Mouse (Mus musculus) monocyte, adult 2 months (primary cell): ENCODE measurements around the gene Gm10663.

Experiments
- DNase-seq, 2 experiments: peaks; one replicate each; pipeline ENCODE4 v3.0.0; 2022; ENCODE audit warnings: low spot score in 2 of 2, low read depth in 1 of 2

Gene Gm10663

DNA sequence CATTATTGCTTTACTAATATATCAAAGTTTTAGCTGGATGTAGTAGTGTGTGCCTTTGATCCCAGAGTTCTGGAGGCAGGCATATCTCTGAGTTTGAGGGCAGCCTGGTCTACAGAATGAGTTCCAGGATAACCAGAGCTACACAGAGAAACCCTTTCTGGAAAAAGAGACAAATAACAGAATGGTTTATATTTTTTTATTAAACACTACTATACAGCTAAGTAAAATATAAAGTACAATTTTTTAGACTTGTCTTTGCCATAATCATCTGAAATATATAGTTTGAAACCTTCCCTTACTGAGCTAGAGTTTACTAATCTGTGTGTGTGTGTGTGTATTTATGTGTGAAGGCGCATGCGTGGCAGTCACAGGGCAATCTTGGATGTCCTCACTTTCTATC is at the start of gene Gm10663:
Gm10663 (plus strand) TSS at position 301 of the 400 bp plus-strand sequence.
- DNase-seq: no peak

DNA sequence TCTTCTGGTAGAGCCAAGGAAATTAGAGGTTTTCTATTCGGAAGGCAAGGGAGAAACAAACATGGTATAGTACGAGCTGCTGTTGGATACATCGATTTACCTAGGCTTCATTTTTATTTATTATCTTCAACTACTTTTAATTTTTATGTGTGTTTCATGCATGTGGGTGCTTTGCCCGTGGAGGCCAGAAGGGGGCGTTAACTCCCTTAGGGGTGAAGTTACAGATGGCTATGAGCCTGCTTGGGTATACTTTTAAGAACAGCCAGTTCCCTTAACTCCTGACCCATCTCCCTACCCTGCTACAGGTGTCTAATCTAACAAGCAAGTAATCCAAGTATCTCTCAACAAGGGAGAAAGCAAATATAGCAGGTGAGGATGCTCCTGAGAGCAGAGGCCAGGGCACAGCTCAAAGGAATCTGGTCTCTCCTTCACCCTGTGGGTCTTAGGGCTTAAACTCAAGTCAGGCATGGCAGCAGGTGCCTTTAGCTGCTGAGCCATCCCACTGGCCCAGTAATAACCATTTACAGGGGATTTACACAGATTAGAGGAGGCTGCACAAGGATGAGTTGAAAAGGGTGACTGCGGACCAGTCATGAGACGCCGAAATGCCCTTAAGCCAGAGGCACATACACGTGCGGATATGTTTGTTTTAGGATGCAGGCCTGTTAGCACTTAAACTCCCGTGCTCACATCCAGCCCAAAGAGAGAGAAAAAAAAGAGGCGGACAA is 45.7 kb upstream of the Gm10663 start:
- DNase-seq: no peak

DNA sequence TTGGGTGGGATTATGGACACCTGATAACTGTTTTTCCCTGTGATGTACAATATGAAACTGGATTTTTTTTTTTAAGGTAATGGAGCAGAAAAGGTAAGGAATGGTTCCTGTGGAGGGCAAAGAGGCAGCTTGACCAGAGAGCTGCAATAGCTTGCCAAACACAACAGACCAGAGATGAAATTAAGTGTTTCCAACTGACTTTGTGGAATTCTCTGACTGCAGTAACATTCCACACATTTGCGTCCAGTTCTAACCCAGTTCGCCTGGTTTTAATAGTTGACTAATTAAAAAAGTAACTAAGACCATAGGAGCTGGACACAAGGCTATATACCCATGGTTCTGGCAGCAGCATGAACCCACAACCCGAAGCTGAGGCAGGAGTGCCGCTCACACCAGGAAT is 45.1 kb upstream of the Gm10663 start:
- no peak for DNase-seq

DNA sequence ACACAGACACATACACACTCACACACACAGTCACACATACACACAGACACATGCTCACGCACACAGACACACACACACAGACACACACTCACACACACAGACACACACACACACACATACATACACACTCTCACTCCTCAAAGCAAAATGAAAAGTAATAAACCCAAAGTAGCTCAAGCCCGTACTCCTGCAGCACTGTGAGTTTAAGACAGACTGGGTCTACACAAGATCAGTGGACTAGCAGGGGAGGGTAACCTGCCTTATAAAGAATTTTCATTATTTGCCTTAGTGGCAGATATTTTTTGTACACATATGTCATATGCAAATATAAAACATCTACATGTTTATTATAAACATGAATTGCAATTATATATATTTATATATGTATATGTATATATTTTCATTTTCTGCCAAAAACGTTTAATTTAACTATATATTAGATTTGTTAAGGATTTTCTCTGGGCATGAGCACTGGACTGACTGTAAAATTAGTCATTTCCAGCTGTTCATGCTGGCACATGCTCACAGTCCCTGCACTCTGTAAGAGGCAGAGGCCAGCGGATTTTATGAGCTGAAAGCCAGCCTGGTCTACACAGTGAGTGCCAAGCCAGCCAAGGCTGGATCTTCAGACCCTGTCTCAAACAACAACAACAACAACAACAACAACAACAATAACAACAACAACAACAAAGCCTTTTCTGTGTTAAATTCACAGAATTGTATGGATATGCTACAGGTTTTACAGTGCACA is 43.9 kb upstream of the Gm10663 start:
- DNase-seq: no peak

DNA sequence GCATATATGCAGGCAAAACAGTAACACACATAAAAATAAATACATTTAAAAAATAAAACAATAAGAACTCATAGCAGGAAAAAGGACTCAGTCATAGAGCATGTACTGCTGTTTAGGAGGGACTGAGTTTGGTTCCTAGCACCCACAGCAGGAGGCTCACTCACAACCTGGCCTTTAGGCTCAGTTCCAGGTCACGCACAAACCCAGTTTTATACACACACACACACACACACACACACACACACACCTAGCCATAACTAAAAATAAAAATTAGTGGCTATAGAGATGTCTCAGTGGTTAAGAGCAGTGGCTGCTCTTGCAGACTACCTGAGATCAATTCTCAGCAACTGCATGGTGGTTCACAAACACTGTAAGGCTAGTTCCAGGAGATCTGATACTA is 42.7 kb upstream of the Gm10663 start:
- DNase-seq: no peak

DNA sequence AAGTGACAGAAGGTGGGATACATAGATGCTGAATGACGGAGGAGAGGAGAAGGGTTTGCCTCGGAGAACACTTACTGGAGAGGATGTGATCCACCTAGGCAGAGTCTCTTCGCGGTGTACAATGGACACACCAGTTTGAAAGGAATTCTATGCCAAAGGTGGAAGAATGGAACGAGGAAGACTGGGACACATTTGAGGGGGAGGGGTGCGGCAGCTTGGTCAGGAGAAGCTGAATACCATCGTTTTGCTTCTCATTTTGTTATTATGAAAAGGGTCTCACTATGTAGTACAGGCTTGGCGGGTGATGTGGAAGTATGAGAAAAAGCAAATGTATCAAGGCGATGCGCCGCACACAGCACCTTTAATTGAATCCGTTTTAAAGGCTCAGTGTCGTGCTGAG is 41.8 kb upstream of the Gm10663 start:
- no peak for DNase-seq

DNA sequence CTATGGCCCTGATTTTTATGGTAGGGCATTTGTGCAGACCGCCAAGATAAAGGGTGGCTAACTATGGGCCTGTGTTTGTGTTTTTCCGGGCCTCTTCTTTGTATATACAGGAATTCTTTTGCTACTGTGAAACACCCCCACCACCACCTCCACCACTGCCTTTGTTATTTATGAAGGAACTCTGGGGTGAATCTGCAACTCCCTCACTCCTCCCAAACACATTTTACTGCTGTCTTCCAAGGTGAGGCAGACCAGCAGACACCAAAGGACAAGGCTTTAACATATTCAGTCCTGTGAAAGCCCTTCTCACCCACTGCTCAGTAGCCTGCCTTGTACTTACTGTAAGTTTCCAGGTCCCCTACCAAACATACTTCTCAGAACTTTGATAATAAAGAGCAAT is 40.7 kb upstream of the Gm10663 start:
- DNase-seq: no peak

DNA sequence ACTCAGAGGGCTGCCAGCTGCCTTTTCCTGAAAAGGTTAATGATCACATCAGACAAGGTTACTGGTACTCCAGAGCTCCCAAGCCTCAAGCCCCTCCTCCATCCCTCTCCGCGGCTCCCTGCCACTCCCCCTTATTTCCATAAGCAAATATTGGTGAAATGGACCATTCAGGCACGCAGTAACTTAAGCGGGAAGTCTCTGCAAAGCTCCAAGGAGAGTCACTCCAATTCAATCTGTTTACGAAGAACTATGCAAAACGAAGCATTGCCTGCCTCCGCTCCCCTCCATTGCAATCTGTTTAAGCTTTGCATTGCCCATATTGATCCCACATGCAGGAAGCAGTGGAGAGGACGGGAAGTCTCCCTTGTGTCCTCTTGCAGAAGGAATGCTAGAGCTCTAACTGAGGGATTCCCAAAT is 37.7 kb upstream of the Gm10663 start, which contains the start of gene Apela:
Apela (minus strand) TSS at position 220 of the 417 bp plus-strand sequence.
- DNase-seq: no peak

DNA sequence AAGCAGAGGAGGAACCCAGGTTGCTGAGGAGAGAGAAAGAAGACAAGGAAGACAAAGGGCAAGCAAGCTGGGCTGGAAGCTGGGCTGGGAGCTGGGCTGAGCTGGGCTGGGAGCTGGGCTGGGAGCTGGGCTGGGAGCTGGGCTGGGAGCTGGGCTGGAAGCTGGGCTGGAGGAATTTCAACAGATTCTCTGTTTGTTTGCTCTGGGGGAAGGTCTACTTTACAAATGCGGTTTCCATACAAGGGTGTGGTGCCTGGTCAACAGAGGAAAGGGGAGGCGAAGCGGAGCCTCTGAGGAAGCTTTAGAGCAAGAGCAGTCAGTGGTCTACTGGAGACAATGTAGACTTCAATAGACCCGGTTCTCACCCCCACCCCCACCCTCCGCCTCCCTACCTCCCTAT is 28.3 kb upstream of the Gm10663 start:
- no peak for DNase-seq

DNA sequence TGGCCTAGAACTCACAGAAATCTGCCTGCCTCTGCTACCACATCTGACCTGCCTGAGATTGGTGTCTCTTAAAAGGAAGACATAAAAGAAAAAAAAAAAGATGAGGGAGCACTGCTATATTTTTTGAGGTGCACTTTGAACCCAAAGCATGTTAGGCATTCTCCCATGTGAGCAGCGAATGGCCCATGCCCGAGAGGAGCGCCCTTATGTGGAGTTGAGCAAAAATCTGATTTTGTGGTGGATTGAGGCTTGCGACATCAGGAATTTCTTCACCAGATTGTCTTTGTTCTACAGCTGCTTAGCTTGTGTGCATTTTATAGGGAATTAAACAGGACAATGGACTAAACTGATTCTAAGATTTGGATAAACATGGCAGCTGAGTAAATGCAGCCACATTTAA is 27.6 kb upstream of the Gm10663 start:
- DNase-seq: no peak

DNA sequence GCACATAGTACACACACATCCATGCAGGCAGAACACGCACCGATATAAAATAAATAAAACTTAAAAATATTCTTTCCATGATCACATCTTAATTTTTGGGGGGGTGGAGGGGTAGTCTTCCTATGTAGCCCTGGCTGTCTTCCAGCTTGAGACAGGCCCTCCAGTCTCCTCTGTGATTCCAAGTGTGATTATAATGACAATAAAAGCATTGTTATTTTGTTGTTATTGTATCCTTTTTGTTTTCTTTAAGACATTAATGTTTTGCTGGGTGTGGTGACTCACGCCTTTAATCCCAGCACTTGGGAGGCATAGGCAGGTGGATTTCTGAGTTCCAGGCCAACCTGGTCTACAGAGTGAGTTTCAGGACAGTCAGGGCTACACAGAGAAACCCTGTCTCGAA is 27.0 kb upstream of the Gm10663 start:
- DNase-seq: no peak

DNA sequence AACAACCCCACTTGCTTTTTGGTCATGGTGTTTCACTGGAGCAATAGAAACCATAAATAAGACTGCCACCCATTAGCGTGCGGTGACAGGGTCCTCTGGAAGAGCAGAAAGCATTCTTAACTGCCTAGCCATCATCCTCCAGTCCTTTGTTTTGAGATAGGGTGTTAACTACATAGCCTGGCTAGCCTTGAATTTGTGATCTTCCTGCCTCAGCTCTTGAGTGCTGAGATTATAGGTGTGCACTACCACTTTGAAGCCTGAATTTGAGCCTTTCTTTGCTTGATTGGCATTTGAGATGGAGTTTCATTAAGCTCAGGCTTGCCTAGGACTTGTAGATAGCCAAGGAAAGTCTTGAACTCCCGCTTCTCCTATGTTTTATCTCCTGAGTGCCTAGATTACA is 21.3 kb upstream of the Gm10663 start:
- no peak for DNase-seq

DNA sequence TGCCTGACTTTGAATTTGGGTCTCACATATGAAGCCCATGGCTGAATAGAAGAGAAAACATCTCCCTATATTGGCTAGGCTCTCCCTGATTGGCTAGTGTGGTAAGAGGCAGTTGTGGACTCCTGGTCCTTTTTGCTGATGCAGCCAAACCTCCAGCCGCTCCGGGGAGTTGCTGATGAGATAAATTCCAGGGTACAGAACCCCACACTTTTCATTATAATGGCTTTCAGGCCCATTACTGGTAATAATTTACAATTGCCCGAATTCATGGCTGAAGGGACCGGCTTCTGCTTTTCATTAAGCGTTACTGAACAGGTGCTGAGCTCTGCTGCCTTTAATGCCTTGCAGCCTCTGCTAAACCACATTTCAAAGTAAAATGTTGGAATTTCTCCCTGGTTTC is 20.9 kb upstream of the Gm10663 start:
- DNase-seq: no peak

DNA sequence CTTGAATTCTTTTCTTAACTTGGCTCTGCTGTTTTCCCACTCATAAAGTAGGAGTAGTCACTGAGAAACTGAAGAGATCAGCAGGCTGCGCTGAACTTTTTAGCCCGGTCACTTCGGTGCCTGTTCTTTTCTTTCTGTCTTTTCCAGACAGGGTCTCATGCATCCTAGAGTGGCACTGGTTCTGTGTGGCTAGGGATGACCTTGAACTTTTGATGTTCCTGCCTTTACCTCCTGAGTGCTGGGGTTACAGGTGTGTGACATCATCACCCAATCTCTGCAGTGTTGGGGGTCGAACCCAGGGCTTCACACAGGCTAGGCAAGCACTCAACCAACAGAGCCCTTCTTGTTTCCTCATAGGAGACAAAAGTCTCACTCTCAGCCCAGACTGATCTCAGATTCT is 18.1 kb upstream of the Gm10663 start:
- DNase-seq: no peak

DNA sequence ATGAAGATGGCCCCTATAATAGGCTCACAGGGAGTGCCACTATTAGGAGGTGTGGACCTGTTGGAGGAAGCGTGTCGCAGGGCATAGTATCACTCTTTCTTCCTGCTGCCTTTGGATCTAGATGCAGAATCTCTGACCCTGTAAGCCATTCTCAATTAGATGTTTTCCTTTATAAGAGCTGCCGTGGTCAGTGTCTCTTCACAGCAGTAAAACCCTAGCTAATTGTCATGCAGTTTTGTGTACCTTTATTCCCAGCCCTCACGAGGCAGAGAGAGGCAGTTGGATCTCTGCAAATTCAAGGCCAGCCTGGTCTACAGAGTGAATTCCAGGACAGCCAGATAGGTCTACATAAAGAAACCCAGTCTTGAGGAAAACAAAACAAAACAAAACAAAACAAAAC is 12.6 kb upstream of the Gm10663 start:
- DNase-seq: no peak

DNA sequence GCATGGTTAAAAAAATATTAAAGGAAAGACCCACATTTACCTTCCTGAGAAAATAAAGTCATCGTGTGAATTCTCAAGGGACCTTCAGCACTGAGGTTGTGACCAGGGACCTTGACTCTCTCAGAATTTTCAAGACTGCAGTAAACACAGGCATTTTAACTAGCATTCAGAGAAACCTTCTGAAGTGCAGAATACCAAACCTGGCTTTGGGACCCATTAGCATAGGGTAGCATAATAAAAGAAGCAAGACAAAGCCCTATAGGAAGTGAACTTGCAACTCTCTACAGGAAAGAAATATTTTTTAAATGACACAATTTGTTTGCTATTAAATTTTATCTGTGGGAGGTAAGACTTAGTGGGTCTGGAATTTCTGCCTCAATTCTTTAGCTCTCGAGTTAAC is 10.8 kb upstream of the Gm10663 start:
- no peak for DNase-seq

DNA sequence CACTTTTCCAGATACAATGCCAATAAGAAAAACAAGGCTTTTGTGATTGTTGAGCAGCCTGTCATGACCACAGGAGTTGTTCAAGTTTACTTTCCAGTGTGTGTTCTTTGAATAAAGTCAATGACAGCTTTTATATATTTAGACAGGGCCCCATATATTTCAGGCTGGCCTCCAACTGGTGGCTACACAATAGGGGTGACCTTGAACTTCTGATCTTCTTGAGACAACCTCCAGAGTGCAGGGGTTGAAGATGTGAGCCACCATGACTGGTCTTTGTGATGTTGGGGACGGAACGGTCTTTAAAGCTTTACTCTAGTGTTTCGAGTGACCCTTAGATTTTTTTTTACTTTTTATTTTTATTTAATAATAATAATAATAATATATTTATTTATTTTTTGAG is 9.2 kb upstream of the Gm10663 start:
- no peak for DNase-seq

DNA sequence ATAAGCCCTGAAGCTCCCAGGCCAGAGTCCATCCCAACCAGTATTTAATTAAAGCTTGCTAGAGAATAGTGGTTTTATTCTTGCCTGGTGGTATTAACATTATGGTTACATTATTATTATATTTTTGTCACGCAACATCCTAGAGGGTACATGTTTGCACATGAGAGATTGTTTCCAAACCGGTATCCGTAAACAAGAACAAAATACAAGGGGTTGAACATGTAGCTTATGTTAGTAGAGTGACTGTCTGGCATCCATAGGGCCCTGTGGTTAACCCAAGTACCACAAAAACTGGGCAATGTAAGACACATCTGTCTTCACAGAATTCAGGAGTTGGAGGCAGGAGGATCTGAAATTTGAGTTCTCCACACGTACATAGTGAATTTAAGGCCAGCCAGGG is 7.8 kb upstream of the Gm10663 start:
- DNase-seq: no peak

DNA sequence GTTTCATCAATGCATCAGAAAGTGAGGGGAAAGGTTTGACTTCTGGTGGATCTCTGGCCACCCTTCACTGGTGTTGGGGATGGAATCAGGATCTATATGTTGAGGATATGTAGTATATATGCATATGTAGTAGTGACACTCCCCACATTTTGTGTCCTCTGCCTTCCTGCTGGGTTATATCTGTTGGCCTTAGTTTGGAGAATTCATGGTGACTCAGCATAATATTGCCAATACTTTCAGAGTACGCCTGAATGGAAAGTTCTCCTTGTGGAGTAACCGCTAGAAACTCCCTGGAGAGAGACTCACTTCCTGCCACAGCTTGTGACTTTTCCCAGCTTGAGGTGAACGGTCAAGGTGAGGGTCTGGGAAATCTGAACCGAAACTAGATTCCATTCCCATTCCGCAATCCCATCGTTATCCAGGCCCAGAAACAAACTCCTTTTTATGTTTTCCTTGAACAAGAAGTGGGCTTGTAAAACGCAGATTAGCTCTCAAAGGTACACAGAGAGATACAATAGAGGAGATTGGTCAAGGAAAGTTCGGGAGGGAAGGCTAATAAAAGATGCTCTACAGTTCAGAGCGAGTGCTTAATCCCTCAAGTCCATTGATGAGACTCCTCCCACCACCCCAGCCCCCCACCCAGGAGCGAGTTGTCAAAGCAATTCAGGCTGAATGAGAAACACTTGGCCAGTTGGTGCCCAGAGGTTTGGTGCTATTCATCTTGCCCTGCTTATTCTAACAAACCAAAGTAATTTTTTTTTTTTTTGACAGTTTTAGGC is 7.0 kb upstream of the Gm10663 start:
- DNase-seq: no peak

DNA sequence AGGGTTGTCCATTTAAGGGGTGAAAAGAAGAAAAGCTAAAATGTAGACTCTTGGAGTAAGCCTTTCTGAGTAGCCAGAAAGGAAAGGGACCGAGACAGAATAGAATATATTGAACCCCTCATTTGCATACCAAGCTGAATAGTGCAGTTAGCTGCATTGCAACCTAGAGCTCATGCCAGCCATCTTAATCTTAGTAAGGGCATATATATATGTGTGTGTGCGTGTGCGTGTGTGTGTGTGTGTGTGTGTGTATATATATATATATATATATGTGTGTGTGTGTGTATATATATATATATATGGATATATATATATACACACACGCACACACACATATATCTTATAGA is 6.4 kb upstream of the Gm10663 start:
- DNase-seq: no peak

DNA sequence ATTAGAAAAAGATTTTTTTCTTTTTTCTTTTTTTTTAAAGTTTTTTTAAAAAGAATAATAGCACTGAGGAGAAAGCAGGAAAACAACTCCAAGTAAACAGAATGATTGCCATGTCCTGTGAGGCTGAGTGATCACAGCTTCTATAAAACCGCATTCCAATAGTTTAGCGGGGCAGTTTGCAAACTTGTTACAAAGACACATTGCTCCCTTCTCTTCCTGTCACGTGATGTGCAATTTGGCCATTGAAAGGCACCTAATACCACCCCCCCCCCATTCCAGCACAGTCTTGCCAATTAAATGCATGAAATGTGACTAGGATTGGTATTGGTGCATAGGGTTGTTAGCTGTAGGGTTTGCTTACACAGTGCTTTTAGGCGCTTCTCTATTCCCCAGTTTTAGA is 3.8 kb upstream of the Gm10663 start:
- no peak for DNase-seq

DNA sequence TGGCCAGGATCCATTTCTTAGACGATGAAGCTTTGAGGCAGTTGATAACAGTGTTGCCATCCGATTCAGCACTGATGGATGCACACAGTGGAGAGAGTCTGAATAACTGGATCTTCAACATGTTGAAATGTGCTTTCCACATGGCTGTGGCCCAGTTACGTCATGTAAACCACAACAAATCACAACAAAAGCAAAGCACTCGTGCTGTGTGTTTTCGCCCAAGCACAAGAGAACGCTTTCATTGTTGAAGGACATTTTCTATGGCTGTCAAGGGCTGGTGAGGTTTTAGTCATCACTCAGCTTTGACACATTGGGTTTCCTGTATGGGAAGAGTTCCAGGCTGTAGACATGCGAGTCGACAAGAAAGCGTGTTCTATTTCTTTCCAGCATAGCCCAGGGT is 5.9 kb downstream of the Gm10663 start:
- no peak for DNase-seq
